Mouse (Mus musculus) small intestine, adult 2 months (tissue): ENCODE measurements around the gene Aanat.

Experiments used
- CTCF ChIP-seq: fragments of 200-500 bp; IDR thresholded peaks from 2 replicates; pipeline ENCODE4 v1.5.1; 2012; ENCODE audit warnings: low read depth, mild to moderate bottlenecking, control low read depth, inconsistent platforms, low read length, moderate library complexity, mixed read lengths; ENCODE audit not compliant: insufficient replicate concordance, insufficient read length; ENCODE audit errors: extremely low read depth
- POLR2A ChIP-seq: fragments of 200-500 bp; IDR thresholded peaks from 2 replicates; pipeline ENCODE4 v1.6.1; 2012; ENCODE audit warnings: low read depth, mild to moderate bottlenecking, control low read depth, inconsistent platforms, low read length, moderate library complexity

DNA sequence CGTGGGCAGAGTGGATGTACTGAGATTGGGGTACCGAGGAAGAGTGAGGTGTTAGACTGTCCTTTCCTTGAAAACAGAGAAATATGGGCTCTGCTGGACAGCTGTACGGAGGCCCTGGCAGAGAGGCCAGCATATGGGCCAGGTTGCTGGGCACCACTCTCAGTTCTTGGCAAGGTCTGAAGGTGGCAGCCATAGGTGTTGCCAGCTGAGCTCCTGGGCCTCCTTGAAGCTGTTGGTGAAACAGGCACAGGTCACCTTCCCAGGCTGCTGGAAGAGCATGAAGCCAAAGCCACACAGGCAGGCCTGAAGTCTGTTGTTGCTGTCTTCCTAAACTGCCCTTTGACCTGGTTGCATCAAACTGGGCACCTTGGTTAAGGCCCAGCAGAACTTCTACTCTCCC, 55.5 kb downstream of the Aanat start:
- no peak for TF ChIP-seq POLR2A
- TF ChIP-seq CTCF, result no peak
